Mouse (Mus musculus): ENCODE results near the gene Rtp2. TPM values are rescaled to one million over a fixed set of nuclear protein-coding genes. Genes with fewer than 3 reads are reported as not detected.
"Not testable (repeated sequence)": the region's sequence is repeated elsewhere in the genome, so short reads cannot be mapped to it uniquely, and the experiment has no call there.

Gene Rtp2
- polyA plus RNA-seq, 1 experiment from 2014 or later, result not detected

DNA sequence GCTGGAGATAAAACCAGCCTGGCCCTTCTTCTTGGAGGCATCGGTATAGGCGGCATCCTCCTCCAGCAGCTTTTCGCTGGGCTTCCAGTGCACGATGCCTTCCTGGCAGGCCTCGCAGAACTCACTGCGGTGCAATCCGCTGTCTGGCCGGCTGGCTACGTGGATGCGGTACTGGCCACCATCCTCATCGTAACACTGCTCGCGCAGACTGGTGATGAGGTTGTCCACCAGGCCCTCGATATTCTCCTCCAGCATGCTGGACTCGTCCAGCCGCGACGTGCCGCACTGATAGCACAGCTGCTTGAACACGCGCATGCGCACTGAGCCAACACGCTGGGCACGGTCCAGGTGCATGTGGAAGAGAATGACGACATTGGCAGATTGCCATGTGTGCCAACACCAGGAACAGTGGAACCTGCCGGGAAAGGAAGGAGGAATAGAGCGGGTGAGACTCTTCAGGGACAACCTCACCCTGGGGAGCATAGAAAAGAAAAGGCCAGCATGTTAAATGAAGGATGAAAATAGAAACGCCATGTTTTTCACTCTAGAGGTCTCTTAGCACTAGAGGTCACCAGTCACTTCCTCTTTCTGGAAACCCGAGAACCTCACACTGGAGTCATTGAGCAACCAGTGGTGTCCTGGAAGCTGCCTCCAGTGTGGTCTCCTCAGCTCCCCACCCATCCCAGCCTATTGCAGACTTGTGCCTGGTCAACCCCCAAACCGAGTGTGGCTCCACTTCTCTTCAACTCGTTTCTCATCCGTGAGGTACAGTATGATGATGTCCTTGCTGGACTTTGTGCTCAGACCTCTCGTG, 4.7 kb downstream of the Rtp2 start:
- H3K4me1 ChIP-seq (ENCODE audit: control insufficient read depth, insufficient read depth, low read depth, low read length), result no peaks in the 10 kb centered on the region
- H3K4me3 ChIP-seq (ENCODE audit: low read length), result no peak overlapping the region
- H3K36me3 ChIP-seq (ENCODE audit: control insufficient read depth, insufficient read depth, low read length), result no peaks in the 10 kb centered on the region
- no peaks in the 10 kb centered on the region for H3K27me3 ChIP-seq (replicated peaks; ENCODE audit: control insufficient read depth, insufficient read depth, low read length)
- no peak for ATAC-seq
- no peaks in the 10 kb centered on the region for H3K9me3 ChIP-seq (ENCODE audit: control insufficient read depth, low read length)
- no peak overlapping the region for H3K4me2 ChIP-seq (ENCODE audit: low read length)
- no peak overlapping the region for H3K27ac ChIP-seq (ENCODE audit: low read depth, low read length)
- WGBS, result 92% methylated on average over 33 of the region's 33 CpGs
- H3K9ac ChIP-seq (ENCODE audit: low read depth, low read length), result no peak overlapping the region

GRCm38 (mm10) chr16:23922906-23923305, 9.3 kb downstream of the Rtp2 start:
- no peak overlapping the region for H3K4me2 ChIP-seq (ENCODE audit: low read length)
- no peaks in the 10 kb centered on the region for H3K36me3 ChIP-seq (ENCODE audit: control insufficient read depth, insufficient read depth, low read length)
- no peaks in the 10 kb centered on the region for H3K9me3 ChIP-seq (ENCODE audit: control insufficient read depth, low read length)
- H3K27me3 ChIP-seq (replicated peaks; ENCODE audit: control insufficient read depth, insufficient read depth, low read length), result no peaks in the 10 kb centered on the region
- no peak overlapping the region for H3K4me3 ChIP-seq (ENCODE audit: low read length)
- 89% methylated on average over 1 of the region's 1 CpGs for WGBS
- no peak overlapping the region for H3K9ac ChIP-seq (ENCODE audit: low read depth, low read length)
- no peak overlapping the region for H3K27ac ChIP-seq (ENCODE audit: low read depth, low read length)
- ATAC-seq, result no peak
- no peaks in the 10 kb centered on the region for H3K4me1 ChIP-seq (ENCODE audit: control insufficient read depth, insufficient read depth, low read depth, low read length)

GRCm38 (mm10) chr16:23921697-23922096, 10.5 kb downstream of the Rtp2 start:
- no peaks in the 10 kb centered on the region for H3K4me1 ChIP-seq (ENCODE audit: control insufficient read depth, insufficient read depth, low read depth, low read length)
- H3K4me2 ChIP-seq (ENCODE audit: low read length), result no peak overlapping the region
- H3K4me3 ChIP-seq (ENCODE audit: low read length), result no peak overlapping the region
- H3K27ac ChIP-seq (ENCODE audit: low read depth, low read length), result no peak overlapping the region
- 68% methylated on average over 5 of the region's 5 CpGs for WGBS
- H3K36me3 ChIP-seq (ENCODE audit: control insufficient read depth, insufficient read depth, low read length), result no peaks in the 10 kb centered on the region
- H3K9me3 ChIP-seq (ENCODE audit: control insufficient read depth, low read length), result no peaks in the 10 kb centered on the region
- no peak overlapping the region for H3K9ac ChIP-seq (ENCODE audit: low read depth, low read length)
- H3K27me3 ChIP-seq (replicated peaks; ENCODE audit: control insufficient read depth, insufficient read depth, low read length), result no peaks in the 10 kb centered on the region
- ATAC-seq, result no peak

DNA sequence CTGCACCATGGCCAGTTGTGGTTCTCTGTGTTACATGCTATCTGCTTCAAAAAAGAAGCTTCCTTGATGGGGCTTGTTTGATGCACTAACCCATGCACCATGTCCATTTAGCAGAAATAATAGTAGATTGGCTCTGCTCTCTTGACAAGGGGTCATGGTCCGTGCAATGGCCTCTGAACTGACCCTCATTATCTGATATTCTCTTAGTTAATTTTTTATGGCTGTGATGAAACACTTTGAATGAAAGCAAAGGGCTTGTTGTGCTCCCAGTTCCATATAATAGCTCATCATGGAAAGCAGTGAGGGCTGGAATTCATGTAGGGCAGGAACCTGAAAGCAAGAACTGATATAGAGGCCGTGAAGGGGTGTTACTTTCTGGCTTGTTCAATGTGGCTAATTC, 12.8 kb downstream of the Rtp2 start:
- Histone ChIP-seq H3K4me1 (ENCODE audit: control insufficient read depth, insufficient read depth, low read depth, low read length) (no peaks in the 10 kb centered on the region), H3K36me3 (ENCODE audit: control insufficient read depth, insufficient read depth, low read length) (no peaks in the 10 kb centered on the region), H3K9me3 (ENCODE audit: control insufficient read depth, low read length) (no peaks in the 10 kb centered on the region), H3K27ac (ENCODE audit: low read depth, low read length) (no peak overlapping the region), H3K27me3 (replicated peaks; ENCODE audit: control insufficient read depth, insufficient read depth, low read length) (no peaks in the 10 kb centered on the region), H3K4me3 (ENCODE audit: low read length) (no peak overlapping the region), H3K4me2 (ENCODE audit: low read length) (no peak overlapping the region), H3K9ac (ENCODE audit: low read depth, low read length) (no peak overlapping the region)
- ATAC-seq, result no peak
- 76% methylated on average over 2 of the region's 2 CpGs for WGBS

DNA sequence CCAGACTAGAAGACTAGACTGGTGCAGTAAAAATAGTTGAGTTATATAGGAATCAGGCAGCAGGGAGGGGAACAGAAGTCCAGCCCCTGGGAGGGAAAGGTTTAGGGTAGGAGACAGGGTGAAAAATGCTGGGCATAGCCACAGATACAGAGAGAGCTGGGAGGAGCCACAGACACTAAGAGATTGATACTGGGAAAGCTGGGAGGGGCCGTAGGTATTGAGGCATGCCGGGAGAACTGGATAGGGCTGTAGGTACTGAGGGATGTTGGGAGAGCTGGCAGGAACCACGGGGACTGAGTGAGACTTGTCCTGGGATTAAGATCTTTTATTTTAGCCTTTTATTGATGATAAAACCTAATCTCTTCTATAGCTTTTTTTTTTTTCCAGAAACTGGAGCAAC, 18.8 kb downstream of the Rtp2 start:
- H3K9me3 ChIP-seq (ENCODE audit: control insufficient read depth, low read length), result no peaks in the 10 kb centered on the region
- ATAC-seq, result no peak
- WGBS, result 55% methylated on average over 3 of the region's 3 CpGs
- H3K36me3 ChIP-seq (ENCODE audit: control insufficient read depth, insufficient read depth, low read length), result no peaks in the 10 kb centered on the region
- no peak overlapping the region for H3K4me3 ChIP-seq (ENCODE audit: low read length)
- no peaks in the 10 kb centered on the region for H3K4me1 ChIP-seq (ENCODE audit: control insufficient read depth, insufficient read depth, low read depth, low read length)
- H3K27me3 ChIP-seq (replicated peaks; ENCODE audit: control insufficient read depth, insufficient read depth, low read length), result no peaks in the 10 kb centered on the region
- H3K4me2 ChIP-seq (ENCODE audit: low read length), result no peak overlapping the region
- H3K9ac ChIP-seq (ENCODE audit: low read depth, low read length), result no peak overlapping the region
- H3K27ac ChIP-seq (ENCODE audit: low read depth, low read length), result no peak overlapping the region

DNA sequence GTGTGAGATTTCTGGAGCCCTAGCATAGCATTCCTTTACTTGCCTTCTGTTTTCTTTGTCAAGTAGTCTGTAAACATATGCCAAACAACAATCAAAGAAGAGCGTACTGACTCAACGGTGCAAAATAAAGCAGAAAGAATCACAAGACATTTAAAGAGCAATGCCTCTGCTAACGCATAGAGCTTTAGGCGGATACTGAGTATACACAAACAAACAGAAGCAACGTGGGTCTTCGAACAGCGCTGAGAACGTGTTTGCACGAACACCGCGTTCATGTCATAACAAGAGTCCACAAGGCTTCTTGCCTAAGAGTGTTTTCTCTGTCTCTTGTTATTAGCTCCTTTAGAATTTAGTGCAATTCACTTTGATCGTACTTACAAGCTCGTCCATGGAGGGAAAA, 19.5 kb downstream of the Rtp2 start:
- H3K36me3 ChIP-seq (ENCODE audit: control insufficient read depth, insufficient read depth, low read length), result no peaks in the 10 kb centered on the region
- ATAC-seq, result no peak
- WGBS, result 85% methylated on average over 13 of the region's 13 CpGs

GRCm38 (mm10) chr16:23909015-23909354, 23.2 kb downstream of the Rtp2 start:
- not testable (repeated sequence) for H3K4me3 ChIP-seq (ENCODE audit: low read length); H3K27ac ChIP-seq (ENCODE audit: low read depth, low read length); H3K27me3 ChIP-seq (replicated peaks; ENCODE audit: control insufficient read depth, insufficient read depth, low read length); H3K9me3 ChIP-seq (ENCODE audit: control insufficient read depth, low read length); H3K4me2 ChIP-seq (ENCODE audit: low read length); H3K36me3 ChIP-seq (ENCODE audit: control insufficient read depth, insufficient read depth, low read length); ATAC-seq; H3K4me1 ChIP-seq (ENCODE audit: control insufficient read depth, insufficient read depth, low read depth, low read length); H3K9ac ChIP-seq (ENCODE audit: low read depth, low read length)
- WGBS, result 91% methylated on average over 3 of the region's 3 CpGs

More for the DNA sequence above, 19.5 kb downstream of the Rtp2 start:
- Histone ChIP-seq H3K9me3 (ENCODE audit: control insufficient read depth, low read length) (no peaks in the 10 kb centered on the region), H3K4me1 (ENCODE audit: control insufficient read depth, insufficient read depth, low read depth, low read length) (no peaks in the 10 kb centered on the region), H3K27me3 (replicated peaks; ENCODE audit: control insufficient read depth, insufficient read depth, low read length) (no peaks in the 10 kb centered on the region), H3K27ac (ENCODE audit: low read depth, low read length) (no peak overlapping the region), H3K9ac (ENCODE audit: low read depth, low read length) (no peak overlapping the region), H3K4me3 (ENCODE audit: low read length) (no peak overlapping the region), H3K4me2 (ENCODE audit: low read length) (no peak overlapping the region)

DNA sequence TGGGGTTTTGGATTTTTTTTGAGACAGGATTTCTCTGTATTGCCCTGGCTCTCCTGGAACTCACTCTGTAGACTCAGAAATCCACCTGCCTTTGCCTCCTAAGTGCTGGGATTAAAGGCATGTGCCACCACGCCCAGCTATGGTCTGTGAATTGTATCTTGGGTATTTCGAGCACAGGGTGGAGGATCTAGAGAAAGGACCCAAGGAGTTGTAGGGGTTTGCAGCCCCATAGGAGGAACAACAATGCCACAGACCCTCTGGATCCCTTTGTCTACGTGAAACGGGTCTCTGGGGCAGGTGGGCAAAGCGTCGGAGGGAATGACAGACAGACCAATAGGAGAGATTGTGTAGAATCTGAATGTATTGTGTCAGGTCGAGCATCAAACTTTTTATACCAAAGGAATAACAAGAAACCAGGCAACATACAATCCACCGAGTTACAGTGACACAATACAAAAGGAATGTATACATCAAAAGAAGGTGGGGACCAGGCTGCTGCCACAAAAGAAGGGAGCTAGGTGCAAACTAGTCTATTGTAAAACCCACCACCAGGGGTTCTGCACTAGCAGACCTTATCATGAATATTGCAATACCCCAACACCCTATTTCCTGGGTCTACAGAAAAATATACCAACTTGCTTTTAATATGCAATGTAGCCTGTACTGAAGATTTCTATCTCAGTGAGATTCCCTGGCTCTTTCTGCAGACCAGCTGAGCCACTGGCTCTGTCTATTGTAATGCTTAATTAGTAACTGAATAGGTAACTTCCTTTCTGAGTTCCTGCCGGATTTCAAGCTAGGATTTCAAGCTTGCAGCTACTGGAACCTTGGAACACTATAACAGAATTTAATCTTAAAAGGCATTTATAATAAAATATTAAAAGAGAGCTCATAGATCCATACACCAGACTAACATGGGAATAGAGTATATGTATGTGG, 23.8 kb downstream of the Rtp2 start:
- H3K4me3 ChIP-seq (ENCODE audit: low read length); H3K9ac ChIP-seq (ENCODE audit: low read depth, low read length); H3K27ac ChIP-seq (ENCODE audit: low read depth, low read length); ATAC-seq; H3K36me3 ChIP-seq (ENCODE audit: control insufficient read depth, insufficient read depth, low read length); H3K9me3 ChIP-seq (ENCODE audit: control insufficient read depth, low read length); H3K27me3 ChIP-seq (replicated peaks; ENCODE audit: control insufficient read depth, insufficient read depth, low read length); H3K4me2 ChIP-seq (ENCODE audit: low read length); H3K4me1 ChIP-seq (ENCODE audit: control insufficient read depth, insufficient read depth, low read depth, low read length): not testable (repeated sequence)
- WGBS, result 87% methylated on average over 9 of the region's 9 CpGs

DNA sequence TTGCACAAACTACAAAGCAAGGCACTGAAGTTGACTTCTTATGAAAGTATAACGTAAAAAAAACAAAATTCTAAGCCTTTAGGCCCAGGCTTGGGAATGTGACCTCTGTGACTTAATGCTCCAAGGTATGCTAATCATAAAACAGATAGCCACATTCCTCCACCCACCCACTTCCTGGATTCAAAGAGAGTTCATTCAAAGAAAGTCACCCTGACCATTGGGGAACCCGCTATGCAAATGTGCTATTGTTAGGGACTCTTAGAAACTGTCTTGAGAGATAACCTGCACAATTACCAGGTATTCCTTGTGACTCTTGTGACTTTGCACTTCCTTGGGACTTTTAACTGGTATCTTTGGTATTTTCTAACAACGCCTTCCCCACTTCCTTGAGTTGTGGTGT, 25.6 kb downstream of the Rtp2 start:
- H3K27ac ChIP-seq (ENCODE audit: low read depth, low read length); H3K9me3 ChIP-seq (ENCODE audit: control insufficient read depth, low read length); H3K27me3 ChIP-seq (replicated peaks; ENCODE audit: control insufficient read depth, insufficient read depth, low read length); ATAC-seq; H3K4me1 ChIP-seq (ENCODE audit: control insufficient read depth, insufficient read depth, low read depth, low read length); H3K9ac ChIP-seq (ENCODE audit: low read depth, low read length); H3K4me3 ChIP-seq (ENCODE audit: low read length); H3K4me2 ChIP-seq (ENCODE audit: low read length); H3K36me3 ChIP-seq (ENCODE audit: control insufficient read depth, insufficient read depth, low read length): not testable (repeated sequence)
- WGBS, result 84% methylated on average over 3 of the region's 3 CpGs
